Mouse (Mus musculus) adrenal gland, postnatal 25 days (tissue): ENCODE measurements at regions not wholly inside any gene's neighbourhood (a gene's known extent, or its start where the extent isn't known, plus 50 kb on each side); places are given as distances from the start of the nearest gene placed in this dataset.

Experiments used
- DNase-seq: peaks from one replicate; pipeline ENCODE4 v3.0.0; 2021; ENCODE audit warnings: mixed read lengths

- peak; percentile 15 for DNase-seq
Measured at GRCm38 (mm10) chr11:44238598-44238997, 161.3 kb upstream of the Il12b start.

GRCm38 (mm10) chr11:44243184-44243583, 156.7 kb upstream of the Il12b start:
- peak; percentile 3 for DNase-seq

- DNase-seq: no peak
Measured at GRCm38 (mm10) chr11:44251821-44252220, 148.0 kb upstream of the Il12b start.

- DNase-seq: no peak
Measured at GRCm38 (mm10) chr11:44260376-44261111, 139.3 kb upstream of the Il12b start.

- DNase-seq: no peak
Measured at GRCm38 (mm10) chr11:44261657-44262056, 138.2 kb upstream of the Il12b start.

GRCm38 (mm10) chr11:44262571-44262970, 137.3 kb upstream of the Il12b start:
- DNase-seq: no peak

- DNase-seq: no peak
Measured at GRCm38 (mm10) chr11:44272268-44272667, 127.6 kb upstream of the Il12b start.

- DNase-seq: no peak
Measured at GRCm38 (mm10) chr11:44278521-44279208, 121.2 kb upstream of the Il12b start.

GRCm38 (mm10) chr11:44285961-44286360, 113.9 kb upstream of the Il12b start:
- peak; percentile 3 for DNase-seq

GRCm38 (mm10) chr11:44288825-44289224, 111.0 kb upstream of the Il12b start:
- DNase-seq: no peak

GRCm38 (mm10) chr11:44303786-44304185, 96.1 kb upstream of the Il12b start:
- DNase-seq: no peak

- DNase-seq: no peak
Measured at GRCm38 (mm10) chr11:44316061-44316460, 83.8 kb upstream of the Il12b start.

- DNase-seq: no peak
Measured at GRCm38 (mm10) chr11:44319136-44319535, 80.7 kb upstream of the Il12b start.

GRCm38 (mm10) chr11:44323314-44323713, 76.5 kb upstream of the Il12b start:
- DNase-seq: peak; percentile 19

- no peak for DNase-seq
Measured at GRCm38 (mm10) chr11:44325066-44325465, 74.8 kb upstream of the Il12b start.

GRCm38 (mm10) chr11:44325525-44325924, 74.3 kb upstream of the Il12b start:
- DNase-seq: peak; percentile 24

- no peak for DNase-seq
Measured at GRCm38 (mm10) chr11:44329503-44329902, 70.4 kb upstream of the Il12b start.

GRCm38 (mm10) chr11:44330438-44330837, 69.4 kb upstream of the Il12b start:
- no peak for DNase-seq

GRCm38 (mm10) chr11:44330851-44331773, 68.8 kb upstream of the Il12b start:
- DNase-seq: peak; percentile 39

GRCm38 (mm10) chr11:44331774-44332129, 68.1 kb upstream of the Il12b start:
- DNase-seq: no peak

GRCm38 (mm10) chr11:44340531-44340930, 59.3 kb upstream of the Il12b start:
- DNase-seq: no peak

GRCm38 (mm10) chr11:44348308-44348707, 51.6 kb upstream of the Il12b start:
- DNase-seq: no peak

- no peak for DNase-seq
Measured at GRCm38 (mm10) chr11:44349546-44349945, 50.3 kb upstream of the Il12b start.
